Mouse (Mus musculus) hematopoietic stem cell, adult 5-6 weeks (primary cell): ENCODE measurements at regions not wholly inside any gene's neighbourhood (a gene's known extent, or its start where the extent isn't known, plus 50 kb on each side); places are given as distances from the start of the nearest gene placed in this dataset.
A peak's percentile ranks its signal among the peaks of the same experiment; 100 is the strongest.

Experiments
- ATAC-seq, 2 experiments: fragments of 125-278 bp in 1 of 2; replicated peaks in 1 of 2; 2 replicates each; pipeline ENCODE4 v1.8.0; 2016 to 2017; ENCODE audit warnings: inconsistent platforms in 2 of 2, mild to moderate bottlenecking in 2 of 2, moderate number of reproducible peaks in 2 of 2, low read depth in 1 of 2, moderate TSS enrichment in 1 of 2; ENCODE audit not compliant: low FRiP score in 2 of 2, poor library complexity in 2 of 2, severe bottlenecking in 2 of 2, insufficient read depth in 1 of 2, low TSS enrichment in 1 of 2

GRCm38 (mm10) chr15:93853221-93853620, 257.5 kb upstream of the Prickle1 start:
- ATAC-seq, result no peak

- no peak for ATAC-seq
Observed at GRCm38 (mm10) chr15:93852126-93852525, 256.4 kb upstream of the Prickle1 start.

- no peak for ATAC-seq
Observed at GRCm38 (mm10) chr15:93850388-93850787, 254.7 kb upstream of the Prickle1 start.

GRCm38 (mm10) chr15:93848830-93849229, 253.1 kb upstream of the Prickle1 start:
- no peak for ATAC-seq

- ATAC-seq, result no peak
Observed at GRCm38 (mm10) chr15:93846797-93847196, 251.1 kb upstream of the Prickle1 start.

GRCm38 (mm10) chr15:93845801-93846200, 250.1 kb upstream of the Prickle1 start:
- no peak for ATAC-seq

- no peak for ATAC-seq
Observed at GRCm38 (mm10) chr15:93832956-93833355, 237.3 kb upstream of the Prickle1 start.

GRCm38 (mm10) chr15:93832431-93832936, 236.8 kb upstream of the Prickle1 start:
- peak; percentile 48 to 61 for ATAC-seq

- ATAC-seq, result no peak
Observed at GRCm38 (mm10) chr15:93831148-93831547, 235.5 kb upstream of the Prickle1 start.

- ATAC-seq, result no peak
Observed at GRCm38 (mm10) chr15:93824729-93825694, 229.3 kb upstream of the Prickle1 start.

GRCm38 (mm10) chr15:93821236-93821635, 225.5 kb upstream of the Prickle1 start:
- no peak for ATAC-seq

GRCm38 (mm10) chr15:93812011-93812410, 216.3 kb upstream of the Prickle1 start:
- ATAC-seq, result no peak

- ATAC-seq, result no peak
Observed at GRCm38 (mm10) chr15:93807993-93808392, 212.3 kb upstream of the Prickle1 start.

GRCm38 (mm10) chr15:93807505-93807904, 211.8 kb upstream of the Prickle1 start:
- ATAC-seq, result no peak

- no peak for ATAC-seq
Observed at GRCm38 (mm10) chr15:93804703-93805102, 209.0 kb upstream of the Prickle1 start.

- peak in 1 of 2 experiments; percentile 22; a peak in 1 of 4 replicates for ATAC-seq
Observed at GRCm38 (mm10) chr15:93790531-93790930, 194.8 kb upstream of the Prickle1 start.

- no peak for ATAC-seq
Observed at GRCm38 (mm10) chr15:93789762-93790161, 194.1 kb upstream of the Prickle1 start.

GRCm38 (mm10) chr15:93787361-93787760, 191.7 kb upstream of the Prickle1 start:
- no peak for ATAC-seq
